Mouse (Mus musculus): ENCODE results near the gene Tbrg1. TPM values are rescaled to one million over a fixed set of nuclear protein-coding genes. Genes with fewer than 3 reads are reported as not detected.

The Tbrg1 gene
- polyA plus RNA-seq, 1 experiment from 2014 or later = 128 TPM

DNA sequence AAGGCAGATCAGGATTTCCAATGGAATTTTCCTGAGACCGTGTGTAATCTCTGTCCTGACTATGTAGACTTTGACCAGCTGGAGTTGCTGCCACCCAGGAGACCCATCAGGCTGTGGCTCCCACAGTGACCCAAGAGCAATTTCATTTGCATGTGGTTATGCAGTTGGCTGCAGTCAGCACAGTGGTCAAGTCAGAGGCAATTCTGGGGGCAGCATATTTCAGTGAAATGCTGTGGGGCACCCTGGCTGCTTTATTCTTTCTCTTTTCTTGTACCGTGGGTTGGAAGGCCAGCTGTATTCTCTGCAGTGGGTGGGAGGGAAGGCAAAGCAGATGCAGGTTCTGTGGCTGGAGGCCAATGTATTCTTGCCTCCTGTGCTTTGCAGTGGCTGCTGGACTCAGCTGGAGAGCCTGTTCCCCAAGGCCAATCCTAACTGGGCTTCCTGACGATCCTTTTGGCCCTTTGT, 31.0 kb downstream of the Tbrg1 start:
- DNase-seq (ENCODE audit: low spot score) (no peak), ATAC-seq (replicated peaks; ENCODE audit: low FRiP score) (peak; percentile 22)
- peaks cover 6% of the 10 kb centered on the region for H3K4me1 ChIP-seq (replicated peaks; ENCODE audit: control insufficient read depth, insufficient read depth, low read length)
- H3K4me2 ChIP-seq (ENCODE audit: low read depth, low read length, severe bottlenecking) = no peak overlapping the region; the same call in 1 of the 2 replicates
- H3K36me3 ChIP-seq (ENCODE audit: control insufficient read depth, insufficient read depth, low read length) = no peaks in the 10 kb centered on the region
- peak overlapping the region; percentile 20; the same call in 1 of the 2 replicates for H3K27ac ChIP-seq (ENCODE audit: low read depth, low read length)
- H3K4me3 ChIP-seq (ENCODE audit: low read depth, low read length) = no peak overlapping the region
- H3K27me3 ChIP-seq (ENCODE audit: control insufficient read depth, insufficient read depth, low read length) = no peaks in the 10 kb centered on the region
- H3K9ac ChIP-seq (ENCODE audit: low read length) = no peak overlapping the region
- 17% methylated on average over 3 of the region's 3 CpGs for WGBS
- H3K9me3 ChIP-seq (ENCODE audit: control insufficient read depth, low read length) = no peaks in the 10 kb centered on the region

DNA sequence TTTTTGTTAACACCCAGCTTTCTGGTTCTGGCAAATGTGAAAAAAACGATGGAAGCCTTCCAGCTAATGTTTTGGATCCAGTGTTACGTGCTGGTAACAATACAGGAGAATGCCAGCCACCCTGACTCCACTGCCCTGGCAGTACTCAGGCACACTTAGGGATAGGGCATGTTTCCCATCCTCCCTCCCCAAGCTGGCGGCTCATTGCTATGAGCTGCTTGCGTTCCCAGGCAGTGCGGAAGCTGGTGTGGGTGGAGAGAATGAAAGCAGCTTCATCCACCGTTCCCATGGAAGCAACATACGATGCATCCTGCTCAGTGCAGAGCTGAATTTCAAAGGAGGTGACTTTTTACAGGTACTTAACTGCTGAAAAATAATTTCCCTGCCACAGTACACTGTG, 31.5 kb downstream of the Tbrg1 start:
- no peaks in the 10 kb centered on the region for H3K27me3 ChIP-seq (ENCODE audit: control insufficient read depth, insufficient read depth, low read length)
- H3K4me2 ChIP-seq (ENCODE audit: low read depth, low read length, severe bottlenecking) = no peak overlapping the region; the same call in 1 of the 2 replicates
- H3K4me3 ChIP-seq (ENCODE audit: low read depth, low read length) = no peak overlapping the region
- no peaks in the 10 kb centered on the region for H3K9me3 ChIP-seq (ENCODE audit: control insufficient read depth, low read length)
- DNase-seq (ENCODE audit: low spot score) = no peak
- H3K9ac ChIP-seq (ENCODE audit: low read length) = no peak overlapping the region
- H3K36me3 ChIP-seq (ENCODE audit: control insufficient read depth, insufficient read depth, low read length) = no peaks in the 10 kb centered on the region
- peaks cover 6% of the 10 kb centered on the region for H3K4me1 ChIP-seq (replicated peaks; ENCODE audit: control insufficient read depth, insufficient read depth, low read length)
- ATAC-seq (replicated peaks; ENCODE audit: low FRiP score) = peak; percentile 65
- 26% methylated on average over 7 of the region's 7 CpGs for WGBS
- H3K27ac ChIP-seq (ENCODE audit: low read depth, low read length) = peak overlapping the region; percentile 2; the same call in 1 of the 2 replicates

GRCm38 (mm10) chr9:37625129-37625528, 32.0 kb downstream of the Tbrg1 start:
- no peaks in the 10 kb centered on the region for H3K36me3 ChIP-seq (ENCODE audit: control insufficient read depth, insufficient read depth, low read length)
- no peaks in the 10 kb centered on the region for H3K9me3 ChIP-seq (ENCODE audit: control insufficient read depth, low read length)
- no peak overlapping the region for H3K9ac ChIP-seq (ENCODE audit: low read length)
- peak overlapping the region; percentile 2; the same call in 1 of the 2 replicates for H3K27ac ChIP-seq (ENCODE audit: low read depth, low read length)
- H3K4me3 ChIP-seq (ENCODE audit: low read depth, low read length) = no peak overlapping the region
- H3K4me1 ChIP-seq (replicated peaks; ENCODE audit: control insufficient read depth, insufficient read depth, low read length) = peaks cover 6% of the 10 kb centered on the region
- ATAC-seq (replicated peaks; ENCODE audit: low FRiP score) = peak; percentile 78
- H3K4me2 ChIP-seq (ENCODE audit: low read depth, low read length, severe bottlenecking) = no peak overlapping the region; the same call in 1 of the 2 replicates
- WGBS = 34% methylated on average over 3 of the region's 3 CpGs
- no peak for DNase-seq (ENCODE audit: low spot score)
- H3K27me3 ChIP-seq (ENCODE audit: control insufficient read depth, insufficient read depth, low read length) = no peaks in the 10 kb centered on the region

- Histone ChIP-seq H3K27ac (ENCODE audit: low read depth, low read length) (no peak overlapping the region), H3K9me3 (ENCODE audit: control insufficient read depth, low read length) (no peaks in the 10 kb centered on the region), H3K4me1 (replicated peaks; ENCODE audit: control insufficient read depth, insufficient read depth, low read length) (peaks cover 6% of the 10 kb centered on the region), H3K4me3 (ENCODE audit: low read depth, low read length) (no peak overlapping the region), H3K27me3 (ENCODE audit: control insufficient read depth, insufficient read depth, low read length) (no peaks in the 10 kb centered on the region), H3K9ac (ENCODE audit: low read length) (no peak overlapping the region), H3K4me2 (ENCODE audit: low read depth, low read length, severe bottlenecking) (no peak overlapping the region), H3K36me3 (ENCODE audit: control insufficient read depth, insufficient read depth, low read length) (no peaks in the 10 kb centered on the region)
- no peak for DNase-seq (ENCODE audit: low spot score)
- 96% methylated on average over 1 of the region's 1 CpGs for WGBS
- ATAC-seq (replicated peaks; ENCODE audit: low FRiP score) = no peak
Observed at GRCm38 (mm10) chr9:37624502-37624901, 32.6 kb downstream of the Tbrg1 start.

DNA sequence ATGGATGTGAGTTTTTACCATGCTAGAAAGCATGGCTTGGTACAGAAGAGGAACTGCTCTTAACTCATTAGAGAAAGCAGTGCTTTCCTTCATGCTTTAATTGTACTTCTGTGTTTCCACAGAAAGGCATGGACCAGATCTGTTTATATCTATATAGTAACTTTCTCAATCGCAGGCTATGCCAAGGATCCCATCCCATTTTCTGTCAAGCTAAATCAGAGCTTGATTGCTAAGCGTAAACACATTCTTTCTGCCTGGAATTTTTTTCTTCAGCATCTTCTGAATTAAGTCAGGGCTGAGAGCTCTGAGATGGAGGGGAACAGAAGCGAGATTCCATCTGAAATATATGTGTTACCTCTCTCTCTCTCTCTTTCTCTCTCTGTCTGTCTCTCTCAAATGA, 33.1 kb downstream of the Tbrg1 start:
- DNase-seq (ENCODE audit: low spot score) = no peak

DNA sequence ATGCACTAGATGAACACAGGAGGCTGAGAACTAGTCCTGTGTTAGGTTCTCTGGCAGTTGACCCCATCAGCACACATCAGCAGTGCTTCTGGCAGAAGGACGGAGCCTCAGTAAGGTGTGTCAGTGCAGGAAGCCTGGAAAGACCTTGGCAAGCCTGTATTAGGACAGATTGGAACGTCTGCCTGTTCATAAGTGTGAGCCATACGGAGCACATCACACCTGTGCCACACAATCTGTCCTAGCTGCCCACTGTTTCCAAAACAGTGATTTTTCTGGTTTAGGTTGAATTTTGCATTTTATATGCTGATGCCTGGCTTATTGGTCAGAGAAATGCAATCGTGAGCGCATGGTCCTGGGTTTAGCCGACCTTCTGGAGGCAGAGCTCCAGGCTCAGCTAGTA, 35.8 kb downstream of the Tbrg1 start:
- DNase-seq (ENCODE audit: low spot score) (no peak), ATAC-seq (replicated peaks; ENCODE audit: low FRiP score) (no peak)
- Histone ChIP-seq H3K4me2 (ENCODE audit: low read depth, low read length, severe bottlenecking) (no peak overlapping the region), H3K9ac (ENCODE audit: low read length) (no peak overlapping the region), H3K4me3 (ENCODE audit: low read depth, low read length) (no peak overlapping the region), H3K36me3 (ENCODE audit: control insufficient read depth, insufficient read depth, low read length) (no peaks in the 10 kb centered on the region), H3K9me3 (ENCODE audit: control insufficient read depth, low read length) (no peaks in the 10 kb centered on the region), H3K27ac (ENCODE audit: low read depth, low read length) (no peak overlapping the region), H3K4me1 (replicated peaks; ENCODE audit: control insufficient read depth, insufficient read depth, low read length) (peaks cover 3% of the 10 kb centered on the region; the same call in 1 of the 2 replicates), H3K27me3 (ENCODE audit: control insufficient read depth, insufficient read depth, low read length) (no peaks in the 10 kb centered on the region)
- WGBS = 85% methylated on average over 6 of the region's 6 CpGs

More for the DNA sequence above, 33.1 kb downstream of the Tbrg1 start:
- H3K4me3 ChIP-seq (ENCODE audit: low read depth, low read length) = no peak overlapping the region
- 94% methylated on average over 3 of the region's 3 CpGs for WGBS
- H3K4me1 ChIP-seq (replicated peaks; ENCODE audit: control insufficient read depth, insufficient read depth, low read length) = peaks cover 6% of the 10 kb centered on the region
- H3K27ac ChIP-seq (ENCODE audit: low read depth, low read length) = no peak overlapping the region
- H3K9me3 ChIP-seq (ENCODE audit: control insufficient read depth, low read length) = no peaks in the 10 kb centered on the region
- no peaks in the 10 kb centered on the region for H3K36me3 ChIP-seq (ENCODE audit: control insufficient read depth, insufficient read depth, low read length)
- H3K4me2 ChIP-seq (ENCODE audit: low read depth, low read length, severe bottlenecking) = no peak overlapping the region
- ATAC-seq (replicated peaks; ENCODE audit: low FRiP score) = no peak
- no peak overlapping the region for H3K9ac ChIP-seq (ENCODE audit: low read length)
- no peaks in the 10 kb centered on the region for H3K27me3 ChIP-seq (ENCODE audit: control insufficient read depth, insufficient read depth, low read length)

DNA sequence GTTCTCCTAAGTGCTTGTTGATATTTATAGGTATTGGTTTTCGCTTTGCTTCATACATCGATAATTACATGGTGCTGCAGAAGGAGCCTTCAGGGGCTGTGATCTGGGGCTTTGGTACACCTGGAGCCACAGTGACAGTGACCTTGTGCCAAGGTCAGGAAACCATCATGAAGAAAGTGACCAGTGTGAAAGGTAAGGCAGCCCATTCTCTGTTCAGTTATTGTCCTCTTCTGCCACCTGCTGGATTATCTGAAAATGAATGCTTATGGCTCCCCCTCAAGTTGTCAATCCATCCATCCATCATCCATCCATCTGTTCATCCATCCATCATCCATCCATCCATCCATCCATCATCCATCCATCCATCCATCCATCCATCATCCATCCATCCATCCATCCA, 40.3 kb downstream of the Tbrg1 start:
- Histone ChIP-seq H3K9me3 (ENCODE audit: control insufficient read depth, low read length) (no peaks in the 10 kb centered on the region), H3K27me3 (ENCODE audit: control insufficient read depth, insufficient read depth, low read length) (no peaks in the 10 kb centered on the region), H3K9ac (ENCODE audit: low read length) (no peak overlapping the region), H3K4me1 (replicated peaks; ENCODE audit: control insufficient read depth, insufficient read depth, low read length) (peaks cover 7% of the 10 kb centered on the region; the same call in 1 of the 2 replicates), H3K36me3 (ENCODE audit: control insufficient read depth, insufficient read depth, low read length) (no peaks in the 10 kb centered on the region), H3K4me3 (ENCODE audit: low read depth, low read length) (no peak overlapping the region), H3K4me2 (ENCODE audit: low read depth, low read length, severe bottlenecking) (no peak overlapping the region), H3K27ac (ENCODE audit: low read depth, low read length) (no peak overlapping the region)
- DNase-seq (ENCODE audit: low spot score) (no peak), ATAC-seq (replicated peaks; ENCODE audit: low FRiP score) (no peak)
- WGBS = 68% methylated on average over 2 of the region's 2 CpGs

DNA sequence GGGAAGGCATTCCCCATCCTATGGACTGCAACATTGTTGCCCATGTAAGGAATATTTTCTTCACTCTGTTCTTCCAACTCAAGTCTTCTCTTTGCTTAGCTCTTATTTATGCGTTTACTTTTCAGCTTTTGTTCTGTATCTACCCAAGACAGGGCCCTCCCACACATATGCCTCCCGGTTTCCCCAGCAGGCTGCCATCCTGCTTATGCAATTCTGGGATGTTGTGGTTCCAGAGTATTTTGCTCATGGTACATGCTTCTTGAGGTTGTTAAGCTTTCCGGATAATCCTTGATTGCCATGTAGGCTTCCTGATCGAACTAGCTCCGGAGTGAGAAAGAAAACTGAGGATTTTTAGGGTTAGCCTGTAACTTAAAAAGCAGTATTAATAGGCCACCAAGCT, 41.9 kb downstream of the Tbrg1 start:
- WGBS = 70% methylated on average over 5 of the region's 5 CpGs
- Histone ChIP-seq H3K36me3 (ENCODE audit: control insufficient read depth, insufficient read depth, low read length) (no peaks in the 10 kb centered on the region), H3K27ac (ENCODE audit: low read depth, low read length) (no peak overlapping the region), H3K4me2 (ENCODE audit: low read depth, low read length, severe bottlenecking) (no peak overlapping the region), H3K4me3 (ENCODE audit: low read depth, low read length) (no peak overlapping the region), H3K9me3 (ENCODE audit: control insufficient read depth, low read length) (no peaks in the 10 kb centered on the region), H3K9ac (ENCODE audit: low read length) (no peak overlapping the region), H3K27me3 (ENCODE audit: control insufficient read depth, insufficient read depth, low read length) (no peaks in the 10 kb centered on the region), H3K4me1 (replicated peaks; ENCODE audit: control insufficient read depth, insufficient read depth, low read length) (peaks cover 7% of the 10 kb centered on the region; the same call in 1 of the 2 replicates)
- ATAC-seq (replicated peaks; ENCODE audit: low FRiP score) (no peak), DNase-seq (ENCODE audit: low spot score) (no peak)

- no peaks in the 10 kb centered on the region for H3K9me3 ChIP-seq (ENCODE audit: control insufficient read depth, low read length)
- ATAC-seq (replicated peaks; ENCODE audit: low FRiP score) (no peak), DNase-seq (ENCODE audit: low spot score) (no peak)
- no peaks in the 10 kb centered on the region for H3K27me3 ChIP-seq (ENCODE audit: control insufficient read depth, insufficient read depth, low read length)
- no peak overlapping the region for H3K4me3 ChIP-seq (ENCODE audit: low read depth, low read length)
- peak overlapping the region; percentile 79 for H3K4me2 ChIP-seq (ENCODE audit: low read depth, low read length, severe bottlenecking)
- H3K36me3 ChIP-seq (ENCODE audit: control insufficient read depth, insufficient read depth, low read length) = no peaks in the 10 kb centered on the region
- no peak overlapping the region for H3K27ac ChIP-seq (ENCODE audit: low read depth, low read length)
- H3K4me1 ChIP-seq (replicated peaks; ENCODE audit: control insufficient read depth, insufficient read depth, low read length) = peaks cover 7% of the 10 kb centered on the region; the same call in 1 of the 2 replicates
- no peak overlapping the region; the same call in 1 of the 2 replicates for H3K9ac ChIP-seq (ENCODE audit: low read length)
Observed at GRCm38 (mm10) chr9:37614316-37614715, 42.8 kb downstream of the Tbrg1 start.
